Mouse (Mus musculus) liver, adult 10 weeks (tissue): Measurements from ENCODE around the gene Lsamp. TPM values are rescaled to one million over a fixed set of nuclear protein-coding genes. Genes with fewer than 3 reads are reported as not detected.

Source experiments
- polyA plus RNA-seq: library from polyadenylated mRNA; stranded (reverse); fragments of 350-450 nt; fragmentation: Illumina TruSeq; extraction: RNeasy Lipid Tissue Mini Kit (QIAGEN cat#74804); gene quantifications from one replicate; pipeline ENCODE4 v1.2.3, GENCODE M21; 2014; ENCODE audit warnings: low read depth, low replicate concordance

The Lsamp gene
- polyA plus RNA-seq, result 0.11 TPM

DNA sequence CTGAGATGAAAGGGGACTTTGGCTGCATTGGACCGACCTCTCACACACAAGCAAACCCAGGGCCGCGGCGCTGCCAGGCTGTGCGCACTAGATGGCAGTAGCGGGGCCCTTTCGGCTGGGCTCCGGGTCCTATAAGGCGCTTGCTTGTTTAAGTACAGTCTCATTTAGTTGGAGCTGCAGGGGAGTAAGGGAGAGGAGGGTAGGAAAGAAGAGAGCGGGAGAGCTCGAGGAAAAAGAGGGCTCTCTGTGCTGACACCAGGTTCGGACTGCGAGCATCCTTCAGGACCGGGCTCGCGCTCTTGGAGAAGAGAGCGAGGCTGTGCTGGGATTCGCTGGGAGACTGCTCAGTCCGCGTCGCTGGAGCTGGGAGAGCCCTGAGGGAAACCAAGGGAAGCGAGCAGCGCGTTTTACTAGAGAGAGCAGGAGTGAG, at the start of gene Lsamp:
TSS of gene Lsamp (plus strand) at position 157 of the 430 bp plus-strand sequence.

